Mouse (Mus musculus) neural tube, embryonic 11.5 days (tissue): Measurements from ENCODE around the gene Gpx4. TPM values are rescaled to one million over a fixed set of nuclear protein-coding genes. Genes with fewer than 3 reads are reported as not detected.

Experiments
- ATAC-seq: fragments of 200-750 bp; cut with Nextera tagmentation; 2 replicates; pipeline ENCODE4 v1.8.0; 2017; ENCODE audit warnings: moderate number of reproducible peaks, mild to moderate bottlenecking, moderate TSS enrichment, moderate library complexity; ENCODE audit not compliant: insufficient read depth, low FRiP score, low TSS enrichment
- DNase-seq: peaks from one replicate; pipeline ENCODE4 v3.0.0-alpha.2; 2015; ENCODE audit warnings: low spot score
- H3K27ac ChIP-seq: fragments of 300-500 bp; sonication (generic); 2 replicates; pipeline ENCODE4 v1.5.1; 2014; ENCODE audit warnings: low read depth, mild to moderate bottlenecking, low read length
- H3K27me3 ChIP-seq: fragments of 300-500 bp; sonication (generic); 2 replicates; pipeline ENCODE4 v1.6.1; 2014; ENCODE audit warnings: mild to moderate bottlenecking, low read length, mixed read lengths; ENCODE audit not compliant: control insufficient read depth, insufficient read depth
- H3K36me3 ChIP-seq: fragments of 300-500 bp; sonication (generic); 2 replicates; pipeline ENCODE4 v1.6.1; 2014; ENCODE audit warnings: mild to moderate bottlenecking, low read length, moderate library complexity, mixed read lengths; ENCODE audit not compliant: control insufficient read depth, insufficient read depth
- H3K4me1 ChIP-seq: fragments of 300-500 bp; sonication (generic); 2 replicates; pipeline ENCODE4 v1.6.1; 2014; ENCODE audit warnings: low read length, mixed read lengths; ENCODE audit not compliant: control insufficient read depth, insufficient read depth
- H3K4me2 ChIP-seq: fragments of 300-500 bp; sonication (generic); 2 replicates; pipeline ENCODE4 v1.6.1; 2014; ENCODE audit warnings: low read depth, mild to moderate bottlenecking, moderate library complexity
- H3K4me3 ChIP-seq: fragments of 300-500 bp; sonication (generic); 2 replicates; pipeline ENCODE4 v1.5.1; 2014; ENCODE audit warnings: low read depth, low read length
- H3K9ac ChIP-seq: fragments of 300-500 bp; sonication (generic); 2 replicates; pipeline ENCODE4 v1.6.1; 2014; ENCODE audit warnings: mild to moderate bottlenecking, low read length
- H3K9me3 ChIP-seq: fragments of 300-500 bp; sonication (generic); 2 replicates; pipeline ENCODE4 v1.6.1; 2016; ENCODE audit warnings: low read length; ENCODE audit not compliant: control insufficient read depth
- WGBS: fragments of 180-500 bp; shearing (Covaris S2); extraction: QIAGEN DNeasy Blood & Tissue Kit; methylation state at CpG from one replicate; pipeline ENCODE4 v1.1.7; 2014; 5-methylcytosine and 5-hydroxymethylcytosine counted together
- polyA plus RNA-seq: library from polyadenylated mRNA; unstranded; fragments of >200 nt; fragmentation: Nextera tagmentation; extraction: Ambion mirVana; gene quantifications from 2 replicates; pipeline ENCODE4 v1.2.1, GENCODE M21; 2014

The Gpx4 gene
- polyA plus RNA-seq, 1 experiment from 2014 or later = 570 TPM

- Histone ChIP-seq H3K4me1 (no peaks in the 10 kb centered on the region), H3K4me2 (no peak overlapping the region), H3K9me3 (no peaks in the 10 kb centered on the region), H3K9ac (no peak overlapping the region), H3K27ac (no peak overlapping the region), H3K27me3 (no peaks in the 10 kb centered on the region), H3K4me3 (no peak overlapping the region), H3K36me3 (peaks cover 2% of the 10 kb centered on the region)
- no peak for DNase-seq
- WGBS = 88% methylated on average over 16 of the region's 16 CpGs
- ATAC-seq = no peak
Observed at GRCm38 (mm10) chr10:80080396-80081070, 33.6 kb downstream of the Gpx4 start.

- peaks cover 2% of the 10 kb centered on the region for H3K36me3 ChIP-seq
- H3K4me2 ChIP-seq = no peak overlapping the region
- WGBS = 72% methylated on average over 3 of the region's 3 CpGs
- H3K27me3 ChIP-seq = no peaks in the 10 kb centered on the region
- H3K4me3 ChIP-seq = no peak overlapping the region
- no peak overlapping the region for H3K27ac ChIP-seq
- H3K4me1 ChIP-seq = no peaks in the 10 kb centered on the region
- no peak for ATAC-seq
- no peaks in the 10 kb centered on the region for H3K9me3 ChIP-seq
- DNase-seq = no peak
- H3K9ac ChIP-seq = no peak overlapping the region
Observed at GRCm38 (mm10) chr10:80081075-80081474, 34.1 kb downstream of the Gpx4 start.

GRCm38 (mm10) chr10:80084817-80085487 is 38.0 kb downstream of the Gpx4 start:
- no peaks in the 10 kb centered on the region for H3K4me1 ChIP-seq
- H3K4me3 ChIP-seq = no peak overlapping the region
- H3K27me3 ChIP-seq = no peaks in the 10 kb centered on the region
- ATAC-seq (no peak), DNase-seq (no peak)
- H3K27ac ChIP-seq = no peak overlapping the region
- no peaks in the 10 kb centered on the region; the same call in 1 of the 2 replicates for H3K36me3 ChIP-seq
- H3K4me2 ChIP-seq = no peak overlapping the region
- WGBS = 83% methylated on average over 9 of the region's 9 CpGs
- H3K9ac ChIP-seq = no peak overlapping the region
- no peaks in the 10 kb centered on the region for H3K9me3 ChIP-seq

- H3K27me3 ChIP-seq = no peaks in the 10 kb centered on the region
- H3K4me2 ChIP-seq = no peak overlapping the region
- H3K36me3 ChIP-seq = no peaks in the 10 kb centered on the region
- no peaks in the 10 kb centered on the region for H3K9me3 ChIP-seq
- H3K27ac ChIP-seq = no peak overlapping the region
- DNase-seq = no peak
- no peaks in the 10 kb centered on the region for H3K4me1 ChIP-seq
- ATAC-seq = no peak
- H3K4me3 ChIP-seq = no peak overlapping the region
- H3K9ac ChIP-seq = no peak overlapping the region
- 78% methylated on average over 3 of the region's 3 CpGs for WGBS
Observed at GRCm38 (mm10) chr10:80086847-80087246, 39.9 kb downstream of the Gpx4 start.

GRCm38 (mm10) chr10:80087483-80087882 is 40.5 kb downstream of the Gpx4 start:
- WGBS = 94% methylated on average over 8 of the region's 8 CpGs
- Histone ChIP-seq H3K27ac (no peak overlapping the region), H3K4me2 (no peak overlapping the region), H3K27me3 (no peaks in the 10 kb centered on the region), H3K4me1 (no peaks in the 10 kb centered on the region), H3K9ac (no peak overlapping the region), H3K4me3 (no peak overlapping the region), H3K9me3 (no peaks in the 10 kb centered on the region), H3K36me3 (no peaks in the 10 kb centered on the region)
- ATAC-seq (no peak), DNase-seq (no peak)

- DNase-seq (no peak), ATAC-seq (no peak)
- no peak overlapping the region for H3K4me3 ChIP-seq
- no peak overlapping the region for H3K9ac ChIP-seq
- H3K27ac ChIP-seq = no peak overlapping the region
- no peaks in the 10 kb centered on the region for H3K27me3 ChIP-seq
- H3K4me1 ChIP-seq = no peaks in the 10 kb centered on the region
- 56% methylated on average over 4 of the region's 4 CpGs for WGBS
- H3K36me3 ChIP-seq = no peaks in the 10 kb centered on the region
- no peak overlapping the region for H3K4me2 ChIP-seq
- H3K9me3 ChIP-seq = no peaks in the 10 kb centered on the region
Observed at GRCm38 (mm10) chr10:80089146-80089545, 42.2 kb downstream of the Gpx4 start.

- DNase-seq (no peak), ATAC-seq (no peak)
- H3K9me3 ChIP-seq = no peaks in the 10 kb centered on the region
- no peak overlapping the region for H3K4me3 ChIP-seq
- no peaks in the 10 kb centered on the region for H3K27me3 ChIP-seq
- no peak overlapping the region for H3K4me2 ChIP-seq
- no peak overlapping the region for H3K9ac ChIP-seq
- no peak overlapping the region for H3K27ac ChIP-seq
- 91% methylated on average over 6 of the region's 6 CpGs for WGBS
- H3K36me3 ChIP-seq = no peaks in the 10 kb centered on the region
- H3K4me1 ChIP-seq = no peaks in the 10 kb centered on the region
Observed at GRCm38 (mm10) chr10:80091527-80091926, 44.6 kb downstream of the Gpx4 start.

GRCm38 (mm10) chr10:80092690-80093089 is 45.7 kb downstream of the Gpx4 start:
- DNase-seq (no peak), ATAC-seq (no peak)
- Histone ChIP-seq H3K4me3 (no peak overlapping the region), H3K4me2 (no peak overlapping the region), H3K36me3 (no peaks in the 10 kb centered on the region), H3K27me3 (no peaks in the 10 kb centered on the region), H3K27ac (no peak overlapping the region), H3K4me1 (no peaks in the 10 kb centered on the region), H3K9me3 (no peaks in the 10 kb centered on the region), H3K9ac (no peak overlapping the region)
- 88% methylated on average over 5 of the region's 5 CpGs for WGBS

- DNase-seq (no peak), ATAC-seq (no peak)
- no peaks in the 10 kb centered on the region for H3K36me3 ChIP-seq
- no peak overlapping the region for H3K9ac ChIP-seq
- no peak overlapping the region for H3K4me2 ChIP-seq
- WGBS = 87% methylated on average over 6 of the region's 6 CpGs
- no peaks in the 10 kb centered on the region for H3K27me3 ChIP-seq
- no peak overlapping the region for H3K4me3 ChIP-seq
- H3K27ac ChIP-seq = no peak overlapping the region
- no peaks in the 10 kb centered on the region for H3K4me1 ChIP-seq
- no peaks in the 10 kb centered on the region for H3K9me3 ChIP-seq
Observed at GRCm38 (mm10) chr10:80094085-80094484, 47.1 kb downstream of the Gpx4 start.
